Mouse (Mus musculus): ENCODE data around the gene Fam135a.
A peak's percentile ranks its signal among the peaks of the same experiment; 100 is the strongest.
"Not testable (repeated sequence)": the region's sequence is repeated elsewhere in the genome, so short reads cannot be mapped to it uniquely, and the experiment has no call there.

Gene Fam135a

DNA sequence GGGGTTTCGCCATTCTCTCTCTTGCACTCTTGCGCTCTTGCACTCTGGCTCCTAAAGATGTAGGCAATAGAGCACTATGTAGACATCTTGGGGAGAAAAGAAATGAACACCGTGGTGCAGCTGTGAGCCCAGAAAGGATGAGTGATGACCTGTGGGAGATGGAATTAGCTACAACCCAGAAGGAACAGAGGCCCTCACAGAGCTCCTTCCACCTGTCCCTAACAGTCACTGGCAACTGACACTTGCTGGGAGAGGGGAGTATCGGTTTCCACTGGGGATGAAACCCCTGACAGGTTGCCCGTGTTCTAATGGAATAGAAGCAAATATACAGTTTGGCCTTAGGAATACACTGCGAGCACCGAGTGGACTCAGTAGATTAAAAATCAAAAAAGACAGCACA, 31.3 kb downstream of the Fam135a start:
- DNase-seq (ENCODE audit: low spot score in 2 of 2), result no peak

DNA sequence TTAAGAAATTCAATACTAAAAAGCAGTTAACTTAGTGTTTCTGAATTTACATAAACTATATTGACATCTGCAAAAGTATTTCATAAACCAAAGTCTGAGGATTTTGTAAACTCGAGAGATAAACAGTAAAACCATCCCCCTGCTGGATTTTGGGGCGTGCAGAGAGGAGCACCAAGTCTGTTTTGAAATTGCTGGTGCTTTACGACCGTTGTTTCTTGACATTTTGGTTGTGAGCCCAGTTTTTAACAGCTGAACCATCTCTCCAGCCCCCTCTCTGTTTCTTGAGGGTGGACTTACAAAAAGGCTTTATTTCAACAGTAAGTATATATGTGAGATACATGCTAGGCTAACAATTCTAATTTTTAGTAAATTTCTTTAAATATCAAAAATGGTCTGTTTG, 33.4 kb downstream of the Fam135a start:
- no peak for DNase-seq (ENCODE audit: low spot score in 2 of 2)

DNA sequence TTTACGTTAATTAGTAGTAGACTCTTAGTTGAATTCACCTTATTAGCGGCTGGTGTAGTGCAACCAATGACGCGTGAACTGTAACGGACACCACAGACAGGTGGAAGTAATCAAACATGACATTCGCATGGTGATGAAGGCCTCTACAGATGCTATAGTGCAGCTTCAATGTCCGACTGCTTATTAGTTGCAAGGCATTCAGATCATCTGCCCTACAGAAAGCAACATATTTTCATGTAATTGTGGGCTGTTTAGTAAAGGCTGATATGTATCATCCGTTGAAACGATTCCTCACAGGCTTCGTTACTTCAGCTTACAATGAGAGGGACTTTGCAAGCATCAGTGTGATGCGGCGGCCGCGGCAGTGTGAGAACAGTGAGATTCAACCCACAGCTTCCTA, 44.4 kb downstream of the Fam135a start:
- DNase-seq (ENCODE audit: low spot score in 2 of 2), result no peak

DNA sequence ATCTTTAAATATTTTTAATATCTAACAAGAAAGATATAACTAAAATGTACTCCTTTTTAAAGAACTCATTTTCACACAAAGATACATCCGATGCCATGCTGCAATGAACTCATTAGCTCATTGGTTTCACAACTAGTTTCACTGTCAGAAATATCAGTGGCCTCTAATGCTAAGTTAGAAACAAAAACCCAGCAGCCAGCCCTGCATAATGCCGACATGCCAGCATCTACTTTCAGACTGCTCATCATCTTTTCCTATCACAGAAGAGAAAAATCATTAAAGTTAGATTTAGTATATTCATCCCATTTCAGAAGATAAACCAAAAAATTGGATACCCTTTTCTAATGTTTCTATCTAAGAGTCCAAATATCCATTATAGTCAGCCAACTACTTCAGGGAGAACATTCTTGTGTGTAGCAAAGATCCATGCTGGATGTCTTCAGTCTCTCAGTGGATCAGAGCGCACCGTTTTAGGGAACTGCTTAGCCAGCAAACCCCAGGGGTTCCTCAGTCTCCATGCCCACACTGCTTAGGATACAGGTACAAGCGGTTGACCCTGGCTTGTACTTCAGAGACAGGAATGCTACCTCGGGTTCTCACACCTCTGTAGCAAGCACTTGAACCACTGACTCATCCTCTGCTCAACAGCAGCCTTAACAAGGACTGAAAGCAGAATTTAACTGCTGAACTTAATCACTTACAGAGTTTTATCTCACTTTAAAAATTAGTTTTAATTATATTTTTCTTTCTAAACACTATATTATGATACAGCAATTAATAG, 53.2 kb downstream of the Fam135a start:
- DNase-seq (ENCODE audit: low spot score in 2 of 2), result no peak

DNA sequence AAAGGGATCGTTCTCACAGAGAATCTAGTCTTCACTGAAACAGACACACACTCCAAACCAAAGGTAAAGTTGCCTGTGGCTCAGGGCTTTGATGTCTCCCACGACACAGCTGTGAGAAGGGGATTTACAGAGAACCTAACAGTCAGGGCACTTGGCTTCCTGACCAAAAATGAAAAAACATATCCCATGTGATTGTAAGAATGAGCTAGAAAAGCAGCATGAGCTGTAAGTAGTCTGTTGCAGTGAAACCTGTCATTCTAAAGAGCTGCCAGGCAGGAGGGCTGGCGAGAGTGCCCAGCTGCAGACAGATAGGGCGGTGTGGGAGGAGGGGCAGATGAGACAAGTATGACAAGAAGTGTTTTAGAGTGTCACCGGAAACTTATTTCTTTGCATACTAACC, 54.5 kb downstream of the Fam135a start:
- no peak for DNase-seq (ENCODE audit: low spot score in 2 of 2)

DNA sequence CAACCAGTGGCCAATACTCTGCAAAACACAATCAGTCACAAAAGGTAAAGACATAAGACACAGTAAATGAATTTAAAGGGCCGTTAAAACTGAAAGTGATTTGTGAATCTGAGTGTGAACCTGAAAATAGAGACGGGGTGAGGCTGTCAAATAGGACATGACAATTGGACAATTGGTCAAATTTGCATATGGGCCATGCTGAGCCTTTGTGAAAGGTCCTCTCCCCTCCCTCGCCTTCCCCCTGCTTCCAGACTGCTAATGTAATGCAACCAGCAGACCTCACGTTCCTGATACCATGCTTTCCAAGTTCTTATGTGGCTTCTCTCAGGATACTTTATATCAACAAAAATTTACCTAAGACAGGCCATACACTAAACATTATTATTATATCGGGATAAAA, 57.1 kb downstream of the Fam135a start:
- no peak for DNase-seq (ENCODE audit: low spot score in 2 of 2)

DNA sequence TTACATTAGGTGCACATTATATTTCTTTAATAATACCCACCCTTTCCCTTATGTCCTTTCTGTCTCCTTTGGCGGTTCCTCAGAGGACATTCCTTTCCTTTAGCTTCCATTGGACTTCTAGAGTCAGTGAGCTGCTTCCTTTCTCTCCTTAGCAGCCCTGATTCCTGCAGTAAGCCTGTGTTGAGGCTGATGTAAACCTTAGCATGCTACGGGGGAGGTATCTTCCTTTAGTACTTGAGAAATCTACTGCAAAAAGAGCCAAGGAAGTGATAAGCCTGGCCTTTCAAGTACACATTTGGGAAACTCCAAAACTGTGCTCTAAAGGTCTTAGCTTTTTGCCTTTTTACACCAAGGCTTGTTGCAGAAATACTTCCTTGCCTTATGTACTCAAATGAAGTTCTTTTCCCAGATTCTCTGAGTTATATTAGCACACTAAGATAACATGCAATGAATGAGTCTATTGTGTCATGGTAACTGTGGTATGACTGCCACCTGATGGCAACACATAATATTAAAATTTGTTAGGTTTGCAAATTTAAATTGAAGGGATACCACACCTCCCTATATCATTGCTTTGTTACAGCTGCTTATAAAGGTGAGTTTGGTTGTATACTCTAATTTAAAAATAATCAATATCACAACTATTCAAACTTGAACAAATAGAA, 66.2 kb downstream of the Fam135a start:
- no peak for DNase-seq (ENCODE audit: low spot score in 2 of 2)

DNA sequence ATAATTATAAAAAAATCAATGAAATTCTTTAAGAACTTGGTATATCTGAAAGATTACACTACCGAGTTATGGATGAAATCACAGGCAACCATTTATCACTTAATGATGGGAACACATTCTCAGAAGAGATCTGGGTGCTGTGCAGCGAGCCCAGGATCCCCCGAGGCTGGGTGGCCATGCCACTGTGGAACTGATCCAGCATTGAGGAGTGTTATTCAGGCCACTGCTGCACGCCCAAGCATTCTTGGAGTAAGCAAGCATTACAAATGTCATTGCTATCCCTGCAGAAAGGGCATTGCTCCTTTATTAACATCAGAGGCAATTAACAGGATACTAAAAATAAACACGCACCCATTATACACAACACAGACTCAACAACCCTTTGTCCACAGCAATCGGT, 89.3 kb downstream of the Fam135a start:
- no peak for DNase-seq (ENCODE audit: low spot score in 2 of 2)

DNA sequence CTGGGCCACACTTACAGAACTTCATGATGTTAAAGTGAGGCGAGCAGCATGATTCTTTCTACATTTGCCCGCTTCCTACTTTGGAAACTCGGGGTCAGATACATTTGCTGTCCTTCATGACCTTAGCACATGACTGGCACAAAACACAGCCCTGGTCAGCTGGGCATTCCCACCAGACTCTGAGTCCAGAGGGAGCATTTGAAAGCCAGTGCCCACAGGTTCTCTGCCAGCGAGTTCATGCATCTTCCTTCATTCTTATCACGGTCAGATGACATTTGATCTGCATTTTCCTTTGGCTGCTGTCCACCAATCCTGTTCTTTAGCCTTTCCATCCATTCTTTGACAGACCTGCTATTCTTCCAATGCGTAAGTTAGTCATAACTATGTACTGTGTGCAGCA, 90.1 kb downstream of the Fam135a start:
- DNase-seq (ENCODE audit: low spot score in 2 of 2), result no peak

DNA sequence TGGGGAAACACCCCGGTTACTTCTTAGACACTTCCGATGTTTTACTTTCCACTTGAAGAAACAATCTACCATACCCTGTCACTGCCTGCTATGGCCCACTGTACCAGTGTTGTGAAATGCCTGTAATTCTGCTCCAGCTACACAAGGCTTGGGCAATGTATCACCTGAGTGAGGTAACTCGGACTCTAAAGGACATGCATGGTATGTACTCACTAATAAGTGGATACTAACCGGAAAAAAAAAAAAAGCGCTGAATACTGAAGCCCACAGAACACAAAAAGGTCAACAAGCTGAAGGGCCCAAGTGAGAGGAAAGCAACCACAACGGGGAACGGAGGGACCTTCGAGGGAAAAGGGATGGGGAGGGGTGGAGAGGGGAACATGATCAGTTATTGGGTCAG, 92.5 kb downstream of the Fam135a start:
- no peak for DNase-seq (ENCODE audit: low spot score in 2 of 2)

DNA sequence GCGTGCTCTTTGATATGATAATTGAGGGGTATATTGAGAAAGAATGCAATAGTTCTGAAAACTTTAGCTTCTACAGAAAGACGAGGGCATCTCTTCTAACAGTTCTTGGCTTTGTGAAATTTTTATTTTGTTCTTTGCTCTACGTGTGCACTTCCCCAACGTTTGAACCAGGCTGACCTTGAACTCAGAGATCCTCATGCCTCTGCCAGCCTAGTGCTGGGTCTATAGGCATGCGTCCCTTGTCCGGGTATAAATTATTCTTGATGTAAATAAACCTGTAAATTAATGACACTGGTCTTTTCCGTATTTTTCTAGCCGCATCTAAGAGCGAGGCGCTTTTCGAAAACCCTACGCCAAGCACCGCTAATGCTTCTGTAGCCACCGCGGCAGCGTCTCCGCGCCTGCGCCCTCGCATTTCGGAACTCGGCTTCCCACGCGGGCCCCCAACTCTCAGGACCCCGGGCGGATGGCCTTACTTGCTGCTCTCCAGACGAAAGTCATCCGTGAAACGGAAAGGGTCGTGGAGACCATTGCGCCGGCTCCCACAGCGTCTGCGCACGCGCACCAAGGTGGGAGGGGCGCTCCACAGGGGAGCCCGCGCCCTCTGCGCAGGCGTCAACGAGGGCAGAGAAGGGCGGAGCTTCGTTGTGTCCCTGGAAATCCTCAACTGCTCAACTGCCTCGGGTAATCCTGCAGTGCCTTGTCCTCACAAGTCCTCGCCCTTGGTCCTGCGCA, 94.9 kb downstream of the Fam135a start, which contains the start of gene Sdhaf4:
Gene Sdhaf4 (minus strand): TSS at position 587 of the 735 bp plus-strand sequence.
- peak; percentile 84 to 86 for DNase-seq (ENCODE audit: low spot score in 2 of 2)

DNA sequence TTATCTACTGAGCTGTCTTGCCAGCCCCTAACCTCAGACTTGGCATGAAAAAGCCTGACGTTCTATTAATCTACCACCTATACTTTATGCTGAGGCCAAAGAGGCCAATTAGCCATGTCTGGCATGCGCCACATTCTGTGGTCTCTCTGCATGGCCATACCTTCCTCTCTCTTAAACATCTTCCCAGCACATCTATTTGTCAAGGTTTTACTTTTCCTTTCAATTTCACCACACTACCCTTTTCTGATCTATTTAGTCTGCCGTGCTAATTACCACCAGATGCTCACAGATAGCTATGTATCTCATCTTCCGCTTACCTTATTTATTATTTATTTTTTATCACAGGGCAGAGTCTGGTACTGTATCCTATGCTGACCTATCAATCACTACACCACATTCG, 100.8 kb downstream of the Fam135a start:
- no peak for DNase-seq (ENCODE audit: low spot score in 2 of 2)

DNA sequence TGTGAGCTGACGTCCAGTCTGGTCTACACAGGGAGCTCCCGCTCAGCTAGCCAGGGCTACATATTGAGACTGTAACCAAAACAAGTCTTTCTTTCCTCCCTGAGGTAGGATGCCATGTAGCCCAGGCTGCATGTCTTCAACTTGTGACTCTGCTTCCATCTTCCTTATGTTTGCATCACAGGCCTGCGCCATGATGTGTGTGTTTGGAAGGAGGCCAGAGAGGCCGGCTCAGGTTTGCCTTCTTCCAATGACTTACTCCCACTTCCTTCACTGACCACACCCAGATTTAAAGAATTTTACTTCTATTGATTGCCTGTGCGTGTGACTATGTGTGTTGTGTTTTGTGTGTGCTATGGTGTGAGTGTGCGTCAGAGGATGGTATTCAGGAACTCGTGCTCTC, 101.3 kb downstream of the Fam135a start:
- no peak for DNase-seq (ENCODE audit: low spot score in 2 of 2)

DNA sequence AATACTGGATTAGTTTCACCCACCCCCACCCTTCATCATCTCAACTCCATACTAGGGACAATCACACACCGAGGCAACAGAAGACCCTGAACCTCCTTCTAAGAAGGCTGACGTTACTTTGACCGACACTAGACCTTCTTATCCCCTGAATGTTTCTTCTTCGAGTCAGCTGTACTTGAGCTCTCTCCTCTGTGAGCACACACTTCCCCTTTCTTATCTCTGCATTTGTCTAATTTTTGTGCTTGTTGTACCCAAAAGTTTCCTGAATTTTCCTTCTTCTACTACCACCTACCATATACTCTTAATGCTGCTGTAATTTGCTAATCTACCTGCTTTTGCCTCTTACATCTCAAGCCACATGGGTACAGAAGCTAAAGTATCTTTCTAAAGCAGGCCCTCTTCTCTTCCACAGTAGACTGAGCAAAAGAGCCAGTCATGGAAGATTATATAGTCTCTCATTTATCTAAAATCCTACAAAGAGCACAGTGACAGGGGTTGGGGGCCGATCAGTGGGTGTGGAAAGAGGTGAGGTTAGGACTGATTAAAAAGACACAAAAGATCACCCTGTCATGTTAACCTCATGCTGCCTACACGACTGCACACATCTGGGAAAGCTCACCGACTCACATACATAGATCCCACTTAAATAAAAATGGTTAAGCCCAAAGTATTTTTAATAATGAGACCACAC, 101.9 kb downstream of the Fam135a start:
- no peak for DNase-seq (ENCODE audit: low spot score in 2 of 2)

DNA sequence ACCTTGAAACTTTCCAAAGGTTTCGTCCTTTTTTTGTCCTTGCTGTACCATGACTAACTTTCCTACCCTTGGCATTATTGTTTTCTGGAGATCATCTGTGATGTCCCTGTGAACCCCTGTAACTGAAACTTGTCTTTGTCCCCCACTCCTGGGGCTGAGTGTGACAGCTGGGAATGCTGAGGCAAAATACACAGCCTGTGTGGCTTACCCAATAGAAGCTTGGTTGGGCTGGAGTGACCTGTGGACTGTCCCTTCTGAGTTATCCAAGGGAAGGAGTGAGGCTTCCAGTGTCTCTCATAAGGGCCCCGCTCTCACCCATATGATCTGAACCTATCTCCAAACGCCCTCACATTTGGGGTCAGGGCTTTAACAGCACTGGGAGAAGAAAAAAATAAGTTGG, 102.6 kb downstream of the Fam135a start:
- no peak for DNase-seq (ENCODE audit: low spot score in 2 of 2)

DNA sequence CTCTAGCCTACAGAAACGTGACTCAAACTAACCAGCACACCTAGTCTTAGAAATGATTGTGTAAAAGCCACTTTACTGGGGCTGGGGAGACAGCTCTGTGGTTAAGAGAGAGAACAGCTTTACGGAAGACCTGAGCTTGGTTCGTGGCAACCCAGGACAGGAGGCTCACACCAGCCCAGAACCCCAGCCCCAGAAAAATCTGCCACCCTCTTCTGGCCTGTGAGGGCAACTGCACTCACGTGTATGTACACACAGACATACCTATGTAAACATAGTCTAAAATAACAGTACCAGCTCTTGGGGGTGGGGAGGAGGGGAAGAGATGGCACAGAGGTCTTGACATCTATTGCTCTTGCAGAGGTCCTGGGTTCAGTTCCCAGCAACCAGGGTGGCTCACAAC, 104.7 kb downstream of the Fam135a start:
- DNase-seq (ENCODE audit: low spot score in 2 of 2), result no peak

DNA sequence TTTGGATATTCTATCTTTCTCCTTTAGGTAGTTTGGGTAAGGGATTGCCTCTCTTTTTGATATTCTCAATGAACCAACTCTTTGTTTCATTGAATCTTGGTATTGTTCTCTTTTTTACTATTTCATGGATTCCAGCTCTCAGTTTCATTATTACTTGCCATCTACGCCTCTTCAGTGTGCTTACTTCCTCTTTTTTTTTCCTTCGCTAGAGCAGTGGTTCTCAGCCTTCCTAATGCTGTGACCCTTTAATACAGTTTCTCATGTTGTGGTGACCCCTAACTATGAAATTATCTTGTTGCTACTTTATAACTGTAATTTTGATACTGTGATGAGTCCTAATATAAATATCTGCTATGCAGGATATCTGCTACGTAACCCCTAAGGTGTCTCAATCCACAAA, 117.0 kb downstream of the Fam135a start:
- no peak for DNase-seq (ENCODE audit: low spot score in 2 of 2)

DNA sequence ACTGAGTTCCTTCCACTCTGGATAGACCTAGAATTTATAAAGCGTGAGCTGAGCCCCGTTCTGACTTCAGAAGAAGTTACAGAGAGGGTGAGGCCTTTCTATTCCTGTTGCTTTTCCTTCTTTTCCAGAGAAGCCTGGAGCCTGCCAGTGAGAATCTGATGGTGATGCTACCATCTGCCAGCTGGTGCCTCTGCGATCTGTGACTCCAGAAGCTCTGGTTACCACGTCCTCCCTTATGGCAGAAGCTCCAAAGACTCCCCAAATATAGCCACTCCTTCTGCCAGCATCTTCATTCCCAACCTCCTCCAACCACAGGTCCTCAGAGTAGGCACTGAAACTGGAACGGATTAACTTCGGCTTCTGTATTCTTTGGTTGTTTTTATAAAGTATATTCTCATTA, 121.9 kb downstream of the Fam135a start:
- no peak for DNase-seq (ENCODE audit: low spot score in 2 of 2)

DNA sequence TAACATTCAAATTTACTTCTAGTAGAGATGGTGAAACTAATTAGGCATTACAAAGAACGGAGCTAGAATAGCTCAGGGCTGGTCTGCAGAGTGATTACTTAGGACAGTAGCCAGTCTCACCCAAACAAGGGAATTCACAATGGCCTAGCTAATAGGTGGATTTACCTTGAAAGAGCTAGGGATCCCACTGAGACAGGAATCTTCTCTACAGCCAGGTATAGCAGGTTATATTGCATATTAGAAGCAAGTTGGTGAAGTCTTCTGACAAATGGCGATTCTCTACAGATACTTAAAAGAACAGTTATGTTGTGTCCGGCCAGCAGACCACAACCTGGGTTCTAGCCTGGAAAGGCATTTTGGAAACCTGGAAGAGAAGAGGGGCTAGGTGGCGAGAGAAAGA, 129.0 kb downstream of the Fam135a start:
- not testable (repeated sequence) for DNase-seq (ENCODE audit: low spot score in 2 of 2)

DNA sequence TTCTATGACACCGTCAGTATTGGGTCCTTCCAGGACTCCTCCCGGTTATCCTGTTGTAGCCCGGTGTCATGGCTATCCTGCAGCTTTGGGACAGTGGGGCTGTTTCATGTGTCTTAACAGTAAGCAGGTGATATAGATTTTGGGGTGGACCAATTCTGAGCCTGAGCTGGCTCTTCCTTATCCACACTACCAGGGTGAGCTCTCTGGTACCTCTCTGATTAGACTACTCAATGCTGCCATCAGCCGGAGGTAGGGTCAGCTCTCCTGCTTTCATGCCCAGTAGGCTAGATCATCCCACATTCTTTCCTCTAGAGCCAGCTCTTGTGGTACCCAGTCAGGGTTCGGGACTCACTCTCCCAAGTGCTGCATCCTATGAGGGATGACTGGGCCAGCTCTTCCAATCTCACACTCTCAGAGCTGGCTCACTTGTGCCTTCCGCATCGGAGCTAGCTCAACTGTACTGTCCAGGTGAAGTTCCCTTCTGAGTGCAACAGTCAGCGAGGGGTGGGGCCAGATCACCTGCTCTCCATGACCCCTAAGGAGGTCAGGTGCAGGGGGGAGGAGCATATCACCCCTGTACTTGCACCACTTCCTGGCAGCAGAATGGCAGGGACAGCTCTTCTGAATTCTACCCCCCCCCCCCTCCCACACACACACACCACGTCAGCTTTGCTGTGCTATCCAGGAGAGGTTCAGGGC, 132.0 kb downstream of the Fam135a start:
- no peak for DNase-seq (ENCODE audit: low spot score in 2 of 2)

DNA sequence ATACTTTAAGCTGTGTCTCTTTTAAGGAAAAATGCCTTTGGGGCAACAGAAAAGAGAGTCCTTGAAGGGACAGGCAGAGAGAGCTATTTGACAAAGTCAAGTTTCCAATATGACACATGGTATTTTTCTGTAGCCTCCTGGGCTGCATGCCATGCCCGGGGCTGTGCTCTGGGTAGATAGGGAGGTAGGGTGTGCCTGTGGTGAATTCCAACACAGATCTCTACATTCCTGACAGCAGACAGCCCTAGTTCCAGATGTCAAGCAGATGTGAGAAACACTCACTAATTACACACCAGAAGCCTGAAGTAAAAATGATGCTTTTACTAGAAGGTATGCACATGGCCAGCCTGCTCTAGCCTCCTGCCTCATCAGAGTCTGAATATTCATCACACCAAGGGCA, 133.9 kb downstream of the Fam135a start:
- no peak for DNase-seq (ENCODE audit: low spot score in 2 of 2)
